18 mouse cellular contexts compared by ENCODE assay signal in genomic region chr8:46204974-46205640, GRCm38 (mm10). TPM values are rescaled to one million over a fixed set of nuclear protein-coding genes. Genes with fewer than 3 reads are reported as not detected.
DNase-seq lines count a peak whose midpoint lies in the region; ATAC-seq lines count a peak whose summit lies in the region.
"Had no signal": no experiment of that assay in that cellular context is flagged by ENCODE, and none has a peak within 500 bp of the region (broad histone marks: within the 10 kb centered on the region; RNA-seq: fewer than 3 reads in every experiment).

No protein-coding gene starts in this region.

- no peaks in the 10 kb centered on the region for H3K9me3 ChIP-seq in heart, embryonic 15.5 days (replicated peaks)
- H3K9me3 ChIP-seq in embryonic facial prominence, embryonic 14.5 days (ENCODE audit: control insufficient read depth, low read length): no peaks in the 10 kb centered on the region
- H3K9me3 ChIP-seq: hindbrain, embryonic 10.5 days; intestine, embryonic 15.5 days; midbrain, embryonic 15.5 days had no signal

- H3K27ac ChIP-seq in heart, embryonic 15.5 days: peak overlapping the region; percentile 47; the same call in 1 of the 2 replicates
- H3K27ac ChIP-seq in embryonic facial prominence, embryonic 14.5 days (replicated peaks; ENCODE audit: low read depth, low read length): peak overlapping the region; percentile 18; the same call in 1 of the 2 replicates
- H3K27ac ChIP-seq: hindbrain, embryonic 10.5 days; intestine, embryonic 15.5 days; midbrain, embryonic 15.5 days had no signal

- peaks cover 41% of the 10 kb centered on the region for H3K4me1 ChIP-seq in heart, embryonic 15.5 days (replicated peaks)
- peaks cover 21% of the 10 kb centered on the region for H3K4me1 ChIP-seq in embryonic facial prominence, embryonic 14.5 days (ENCODE audit: control insufficient read depth, insufficient read depth, low read length)

- H3K4me2 ChIP-seq in heart, embryonic 15.5 days: no peak overlapping the region
- H3K4me2 ChIP-seq in embryonic facial prominence, embryonic 14.5 days (ENCODE audit: low read depth, low read length): no peak overlapping the region
- H3K4me2 ChIP-seq: intestine, embryonic 15.5 days; lung, embryonic 14.5 days; midbrain, embryonic 15.5 days had no signal

- WGBS in heart, embryonic 15.5 days: 73% methylated on average over 9 of the region's 9 CpGs
- WGBS in embryonic facial prominence, embryonic 14.5 days: 62% methylated on average over 9 of the region's 9 CpGs

- H3K36me3 ChIP-seq in heart, embryonic 15.5 days: peaks cover 57% of the 10 kb centered on the region
- peaks cover 64% of the 10 kb centered on the region for H3K36me3 ChIP-seq in embryonic facial prominence, embryonic 14.5 days (ENCODE audit: control insufficient read depth, insufficient read depth, low read length)

- H3K4me3 ChIP-seq in heart, embryonic 15.5 days: no peak overlapping the region
- H3K4me3 ChIP-seq in embryonic facial prominence, embryonic 14.5 days (ENCODE audit: low read depth, low read length): no peak overlapping the region
- H3K4me3 ChIP-seq: hindbrain, embryonic 10.5 days; intestine, embryonic 15.5 days; midbrain, embryonic 15.5 days had no signal

- H3K9ac ChIP-seq in heart, embryonic 15.5 days: no peak overlapping the region
- no peak overlapping the region for H3K9ac ChIP-seq in embryonic facial prominence, embryonic 14.5 days (ENCODE audit: low read depth, low read length)
- H3K9ac ChIP-seq: intestine, embryonic 15.5 days; lung, embryonic 14.5 days; midbrain, embryonic 15.5 days had no signal

- no peaks in the 10 kb centered on the region for H3K27me3 ChIP-seq in heart, embryonic 15.5 days
- H3K27me3 ChIP-seq in embryonic facial prominence, embryonic 14.5 days (replicated peaks; ENCODE audit: control insufficient read depth, insufficient read depth, low read length): no peaks in the 10 kb centered on the region
- H3K27me3 ChIP-seq: intestine, embryonic 15.5 days; midbrain, embryonic 15.5 days had no signal

- no peak for ATAC-seq in heart, embryonic 15.5 days (replicated peaks; ENCODE audit: insufficient number of reproducible peaks, insufficient read depth, low FRiP score, low read depth)
- no peak for ATAC-seq in embryonic facial prominence, embryonic 14.5 days (ENCODE audit: low read depth)
- no peak for ATAC-seq in monocyte, adult 5-6 weeks (replicated peaks; ENCODE audit: insufficient number of reproducible peaks, low FRiP score, low TSS enrichment, poor library complexity, severe bottlenecking)
- ATAC-seq: forebrain, embryonic 16.5 days; intestine, embryonic 15.5 days; midbrain, embryonic 15.5 days had no signal

- no peak for DNase-seq in heart, postnatal 4 days
- peak; percentile 51 for DNase-seq in 3T3-L1 (ENCODE audit: low read depth, low spot score)
- peak; percentile 52 for DNase-seq in MN1 (ENCODE audit: low spot score)
- no peak for DNase-seq in embryonic facial prominence, embryonic 14.5 days (ENCODE audit: low spot score)
- no peak for DNase-seq in lung, postnatal 14 days
- no peak for DNase-seq in cerebellum, adult 11-12 months
- DNase-seq: cerebellum, adult 11 months; gastrocnemius, postnatal 14 days; kidney, postnatal 14 days; layer of hippocampus, adult 9-11 months; liver; lung, embryonic 14.5 days had no signal

RNA-seq across cellular contexts. Expression of gene Slc25a4, which starts 6.0 kb away (rescaled TPM):
- polyA plus RNA-seq in heart, embryonic 15.5 days (2015; fragmentation: Nextera tagmentation; extraction: Ambion mirVana): 2,014 and 2,378 TPM in 2 replicates
- total RNA-seq in heart, postnatal 4 days (2021): 1,000 to 10,000 TPM; 3,101 to 3,310 TPM
- polyA plus RNA-seq in embryonic facial prominence, embryonic 14.5 days (2014; fragmentation: Nextera tagmentation; extraction: Ambion mirVana): 580 and 582 TPM in 2 replicates
- 25.8 to 40.1 TPM (median 26.8 TPM) in 3 replicates for total RNA-seq in monocyte, adult 5-6 weeks (2017)

RNA-seq across cellular contexts. Expression of gene Snx25, which starts 53.1 kb away (rescaled TPM):
- 3.1 and 4.3 TPM in 2 replicates for polyA plus RNA-seq in heart, embryonic 15.5 days (2015; fragmentation: Nextera tagmentation; extraction: Ambion mirVana)
- total RNA-seq in heart, postnatal 4 days (2021): 10 to 100 TPM; 12.2 to 12.7 TPM
- polyA plus RNA-seq in embryonic facial prominence, embryonic 14.5 days (2014; fragmentation: Nextera tagmentation; extraction: Ambion mirVana): 9.6 and 9.8 TPM in 2 replicates
- 10.2 to 20.5 TPM (median 15.1 TPM) in 3 replicates for total RNA-seq in monocyte, adult 5-6 weeks (2017)

RNA-seq across cellular contexts. Expression of gene Cfap97, which starts 53.5 kb away (rescaled TPM):
- polyA plus RNA-seq in heart, embryonic 15.5 days (2015; fragmentation: Nextera tagmentation; extraction: Ambion mirVana): 16.2 and 20.5 TPM in 2 replicates
- 10 to 100 TPM; 14.1 to 15.2 TPM for total RNA-seq in heart, postnatal 4 days (2021)
- polyA plus RNA-seq in embryonic facial prominence, embryonic 14.5 days (2014; fragmentation: Nextera tagmentation; extraction: Ambion mirVana): 22.9 and 26.0 TPM in 2 replicates
- total RNA-seq in monocyte, adult 5-6 weeks (2017): 16.0 to 30.9 TPM (median 23.5 TPM) in 3 replicates

Comparison
In these comparisons a context has a peak if more than half of its experiments do, and no peak if none do; other contexts are left out.
1. DNase-seq: peak in 3T3-L1 (single experiment) and MN1 (single experiment); none in heart, postnatal 4 days (single experiment), embryonic facial prominence, embryonic 14.5 days (single experiment), lung, postnatal 14 days (single experiment) and cerebellum, adult 11-12 months (single experiment).
2. RNA of gene Slc25a4, which starts 6.0 kb away (total RNA-seq): 3,101 to 3,310 TPM in heart, postnatal 4 days; 25.8 to 40.1 TPM in monocyte, adult 5-6 weeks; every median in the first group is over 10 times any median in the second.